Mouse (Mus musculus) bone marrow, adult 2 months (tissue): ENCODE results near the gene Actl6a. TPM values are rescaled to one million over a fixed set of nuclear protein-coding genes. Genes with fewer than 3 reads are reported as not detected.
"Not testable (repeated sequence)": the region's sequence is repeated elsewhere in the genome, so short reads cannot be mapped to it uniquely, and the experiment has no call there.

Experiments used
- H3K27ac ChIP-seq: fragments of 200-500 bp; 2 replicates; pipeline ENCODE4 v1.5.1; 2012; ENCODE audit warnings: low read depth, mild to moderate bottlenecking, control low read depth, inconsistent platforms, low read length; ENCODE audit not compliant: control insufficient read depth, poor library complexity, insufficient read depth
- H3K4me1 ChIP-seq: fragments of 200-500 bp; 2 replicates; pipeline ENCODE4 v1.6.1; 2011; ENCODE audit warnings: low read length; ENCODE audit not compliant: control insufficient read depth, insufficient read depth
- H3K4me3 ChIP-seq: fragments of 200-500 bp; replicated peaks from 2 replicates; pipeline ENCODE3; 2011; ENCODE audit warnings: mild to moderate bottlenecking, low read depth, low read length, control low read depth; ENCODE audit not compliant: control insufficient read depth
- CTCF ChIP-seq: fragments of 200-500 bp; IDR thresholded peaks from 2 replicates; pipeline ENCODE4 v1.5.1; 2011; ENCODE audit warnings: low read length, control low read depth; ENCODE audit not compliant: control insufficient read depth, insufficient read depth
- POLR2A ChIP-seq: fragments of 200-500 bp; IDR thresholded peaks from 2 replicates; pipeline ENCODE4 v1.6.1; 2011; ENCODE audit warnings: low read depth, mild to moderate bottlenecking, control low read depth, low read length, borderline replicate concordance; ENCODE audit not compliant: control insufficient read depth
- WGBS: fragments of 180-500 bp; shearing (Covaris S2); methylation state at CpG from one replicate; pipeline ENCODE4 v1.1.7; 2018; 5-methylcytosine and 5-hydroxymethylcytosine counted together
- polyA plus RNA-seq: library from polyadenylated mRNA; stranded (reverse); fragments of >200 nt; gene quantifications from 2 replicates; pipeline ENCODE4 v1.2.4, GENCODE M21; 2011; ENCODE audit warnings: low replicate concordance; ENCODE audit not compliant: missing spikeins, insufficient read depth, insufficient read length

Gene Actl6a
- polyA plus RNA-seq, 1 experiment, result 65.0 TPM

DNA sequence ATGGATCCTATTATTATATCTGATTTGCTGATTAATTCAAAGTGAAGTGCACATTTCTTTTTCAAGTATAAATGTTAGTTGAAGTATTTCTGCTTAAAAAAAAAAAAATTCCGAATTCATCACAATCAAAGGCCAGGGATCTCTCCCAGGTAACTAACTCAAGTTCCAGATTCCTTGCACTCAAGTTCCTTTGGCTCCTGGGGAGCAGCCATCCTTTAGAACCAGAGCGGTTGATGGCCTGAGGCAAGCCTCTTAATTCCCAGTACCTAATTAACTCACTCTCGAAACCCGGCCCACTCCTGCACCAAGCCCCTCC is 1.9 kb downstream of the Actl6a start:
- H3K4me3 ChIP-seq, result peak overlapping the region; percentile 95
- no peak overlapping the region for H3K27ac ChIP-seq
- TF ChIP-seq POLR2A (no peak), CTCF (no peak)
- H3K4me1 ChIP-seq, result no peaks in the 10 kb centered on the region
- WGBS, result 5% methylated on average over 4 of the region's 4 CpGs

DNA sequence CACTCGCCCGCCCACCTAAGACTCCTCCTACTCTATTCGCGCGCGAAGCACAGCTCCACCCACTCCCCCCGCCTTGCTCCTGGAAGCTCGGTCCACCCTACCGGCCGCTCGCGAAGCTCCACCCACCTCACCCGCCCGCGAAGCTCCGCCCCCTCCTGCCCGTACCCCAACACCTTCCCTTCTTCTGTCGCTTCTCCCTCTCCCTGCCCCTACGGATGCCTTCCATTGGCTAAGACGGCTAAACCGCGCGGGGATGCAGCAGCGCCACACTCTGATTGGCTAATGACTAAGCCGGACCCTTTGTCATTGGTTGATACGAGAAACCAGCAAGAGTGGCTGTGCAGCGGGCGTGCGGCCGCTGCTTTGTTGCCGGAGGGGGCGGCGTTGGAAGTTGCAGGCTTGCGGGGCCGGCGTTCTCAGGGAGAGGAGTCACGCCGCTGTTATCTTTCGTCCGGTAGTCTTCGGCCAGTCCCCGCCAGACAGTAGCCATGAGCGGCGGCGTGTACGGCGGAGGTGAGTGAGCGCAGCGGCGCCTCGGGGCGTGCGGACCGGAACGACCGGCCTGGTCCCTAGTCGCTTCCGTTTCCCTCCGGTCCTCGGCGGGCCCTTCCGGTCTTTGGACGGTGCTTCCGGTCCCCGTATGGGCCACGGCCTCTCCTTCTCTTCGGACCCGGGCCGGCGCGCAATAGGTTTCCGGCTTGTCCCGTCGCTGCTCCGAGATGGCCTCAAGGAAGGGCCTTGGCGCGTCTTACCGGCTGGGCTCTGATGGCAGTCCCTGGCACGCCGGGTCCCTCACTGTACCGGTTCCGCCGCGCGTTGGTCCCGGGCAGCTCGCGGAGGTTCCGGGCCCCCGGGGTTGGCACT is 2.5 kb downstream of the Actl6a start:
- Histone ChIP-seq H3K27ac (peak overlapping the region; percentile 88), H3K4me1 (no peaks in the 10 kb centered on the region), H3K4me3 (peak overlapping the region; percentile 95)
- TF ChIP-seq POLR2A, result peak; percentile 49; the same call in 1 of the 2 replicates
- TF ChIP-seq CTCF, result no peak
- under 1% methylated on average over 90 of the region's 90 CpGs for WGBS

DNA sequence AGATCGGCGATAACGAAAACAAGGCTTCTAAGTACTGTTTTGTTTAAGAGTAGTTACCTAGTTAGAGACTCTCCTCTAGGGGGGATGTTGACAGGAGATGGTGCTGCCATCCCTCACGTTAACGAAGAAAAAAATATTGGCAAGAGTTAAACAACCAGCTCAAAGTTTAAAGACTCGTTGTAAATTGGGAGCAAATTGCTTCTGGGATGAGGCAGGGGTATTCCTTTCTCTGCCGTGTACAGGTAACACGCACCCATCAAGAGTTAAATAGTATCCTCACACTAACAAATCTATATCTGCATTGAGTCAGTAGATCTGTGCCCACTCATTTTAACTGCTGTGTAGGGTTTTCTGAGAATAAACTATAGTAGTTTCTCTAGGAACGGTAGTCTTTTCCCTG is 3.3 kb downstream of the Actl6a start:
- WGBS, result 6% methylated on average over 9 of the region's 9 CpGs
- no peak for TF ChIP-seq CTCF
- peak overlapping the region; percentile 88 for H3K27ac ChIP-seq
- H3K4me1 ChIP-seq, result no peaks in the 10 kb centered on the region
- H3K4me3 ChIP-seq, result peak overlapping the region; percentile 95

DNA sequence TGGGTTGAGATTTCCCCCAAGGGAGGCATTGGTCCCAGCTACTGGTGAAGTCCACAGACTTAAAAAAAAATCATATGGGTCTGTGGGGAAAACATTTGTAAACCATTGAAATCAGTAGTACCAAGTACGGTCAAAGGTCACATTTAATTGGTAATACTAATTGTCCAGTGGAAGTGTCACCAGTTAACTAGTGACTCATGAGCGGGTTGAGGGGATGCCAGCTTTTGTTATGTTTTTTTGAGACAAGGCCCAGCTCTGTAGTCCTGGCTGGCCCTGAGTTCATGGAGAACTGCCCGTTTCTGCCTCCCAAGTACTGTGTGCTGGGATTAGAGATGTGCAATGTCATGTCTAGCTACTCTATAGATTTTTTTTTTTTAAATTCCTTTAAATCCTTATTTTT is 7.6 kb downstream of the Actl6a start:
- no peak for TF ChIP-seq POLR2A
- no peak for TF ChIP-seq CTCF
- 95% methylated on average over 3 of the region's 3 CpGs for WGBS
- Histone ChIP-seq H3K27ac (no peak overlapping the region), H3K4me1 (no peaks in the 10 kb centered on the region), H3K4me3 (no peak overlapping the region)

DNA sequence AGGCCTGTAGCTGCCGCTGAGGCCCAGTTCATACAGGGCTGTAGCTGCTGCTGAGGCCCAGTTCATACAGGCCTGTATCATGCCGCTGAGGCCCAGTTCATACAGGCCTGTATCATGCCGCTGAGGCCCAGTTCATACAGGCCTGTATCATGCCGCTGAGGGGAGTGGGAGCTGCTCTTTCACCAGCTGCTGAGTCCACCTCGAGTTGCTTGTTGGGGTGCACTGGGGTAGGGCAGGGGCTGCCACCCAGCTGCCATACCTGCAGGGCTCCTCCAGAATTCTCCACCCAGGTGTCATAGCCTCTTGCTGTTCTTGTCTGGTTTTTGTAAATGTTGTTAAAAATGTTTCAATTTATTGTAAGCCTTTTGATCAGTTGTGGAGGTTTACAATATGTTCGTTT is 11.3 kb downstream of the Actl6a start:
- H3K27ac ChIP-seq, H3K4me1 ChIP-seq, H3K4me3 ChIP-seq: not testable (repeated sequence)
- 92% methylated on average over 6 of the region's 6 CpGs for WGBS

DNA sequence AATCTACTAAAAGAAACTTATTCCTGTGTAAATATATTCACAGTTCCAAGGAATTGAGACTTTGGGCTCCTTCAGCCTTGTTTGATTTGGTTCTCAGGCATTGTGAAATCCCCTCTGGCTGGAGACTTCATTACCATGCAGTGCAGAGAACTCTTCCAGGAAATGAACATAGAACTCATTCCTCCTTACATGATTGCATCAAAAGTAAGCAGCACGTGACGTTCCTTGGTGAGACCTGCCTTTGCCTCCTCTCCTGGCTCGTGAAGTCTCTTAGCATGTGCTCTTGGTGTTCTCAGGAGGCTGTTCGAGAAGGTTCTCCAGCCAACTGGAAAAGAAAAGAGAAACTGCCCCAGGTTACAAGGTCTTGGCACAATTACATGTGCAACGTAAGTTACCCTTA is 12.2 kb downstream of the Actl6a start:
- no peaks in the 10 kb centered on the region for H3K4me1 ChIP-seq
- WGBS, result 83% methylated on average over 5 of the region's 5 CpGs
- H3K27ac ChIP-seq, result no peak overlapping the region
- TF ChIP-seq CTCF (no peak), POLR2A (no peak)
- no peak overlapping the region for H3K4me3 ChIP-seq

DNA sequence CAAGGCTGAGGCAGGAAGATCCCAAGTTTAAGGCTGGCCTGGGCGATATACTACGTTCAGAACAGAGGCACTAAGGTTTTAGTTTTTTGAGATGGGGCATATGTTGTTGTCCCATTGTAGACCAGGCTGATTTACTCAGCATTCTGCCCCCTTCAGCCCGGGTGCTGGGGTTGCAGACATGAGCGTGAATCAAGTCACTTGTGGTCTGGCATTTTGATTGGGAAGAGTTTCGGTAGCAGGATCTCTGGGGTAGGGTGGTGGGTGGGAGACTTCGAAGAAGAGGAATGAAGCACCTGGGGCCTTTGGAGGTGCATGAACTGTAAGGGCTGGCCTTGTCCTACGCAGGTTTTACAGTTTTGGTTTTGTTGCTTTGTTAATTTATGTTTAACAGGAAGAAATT is 18.1 kb downstream of the Actl6a start:
- 92% methylated on average over 7 of the region's 7 CpGs for WGBS
- Histone ChIP-seq H3K4me3 (no peak overlapping the region), H3K4me1 (no peaks in the 10 kb centered on the region), H3K27ac (no peak overlapping the region)
- no peak for TF ChIP-seq CTCF
- TF ChIP-seq POLR2A, result no peak

DNA sequence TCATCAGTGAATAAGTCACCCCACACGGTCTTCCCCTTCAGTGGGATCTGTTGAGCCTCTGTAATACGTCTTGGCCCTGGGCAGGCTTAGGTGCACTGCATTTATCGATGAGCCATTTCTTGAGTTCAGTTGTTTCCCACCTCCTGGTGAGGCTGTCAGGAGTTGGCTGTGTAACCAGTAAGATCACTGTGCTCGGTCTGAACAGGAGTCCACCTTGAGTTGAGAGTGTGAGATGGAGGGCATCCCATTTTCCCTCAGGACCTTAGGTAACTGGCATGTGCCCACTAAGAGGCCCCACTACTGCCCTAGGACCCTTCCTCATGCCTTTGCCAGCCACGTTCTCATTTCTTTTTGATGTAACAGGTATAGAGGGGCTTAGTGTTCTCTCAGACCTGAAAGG is 19.9 kb downstream of the Actl6a start:
- Histone ChIP-seq H3K4me3 (no peak overlapping the region), H3K4me1 (no peaks in the 10 kb centered on the region), H3K27ac (no peak overlapping the region)
- TF ChIP-seq POLR2A (no peak), CTCF (no peak)
- WGBS, result 86% methylated on average over 5 of the region's 5 CpGs

DNA sequence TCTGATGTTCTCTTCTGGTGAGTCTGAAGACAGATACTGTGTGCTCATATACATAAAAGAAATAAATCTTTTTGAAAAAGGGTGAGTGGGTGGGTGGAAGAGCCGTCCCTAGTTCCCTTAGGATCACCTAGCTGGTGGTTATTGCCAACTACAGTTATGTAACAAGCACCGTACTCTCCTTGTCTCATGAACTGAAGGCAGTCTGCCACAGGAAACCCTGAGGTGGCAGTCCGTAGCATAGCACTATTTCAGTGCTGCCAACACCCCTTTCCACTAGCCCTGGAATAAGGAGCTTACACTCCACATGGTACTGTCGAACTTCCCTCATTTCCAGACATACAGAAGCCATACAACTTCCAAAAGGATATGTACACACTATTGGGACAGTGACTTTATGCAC is 21.8 kb downstream of the Actl6a start:
- TF ChIP-seq CTCF (no peak), POLR2A (no peak)
- Histone ChIP-seq H3K4me1 (no peaks in the 10 kb centered on the region), H3K27ac (no peak overlapping the region), H3K4me3 (no peak overlapping the region)
- WGBS, result 75% methylated on average over 4 of the region's 4 CpGs
